Mouse (Mus musculus) intestine, embryonic 16.5 days (tissue): ENCODE data around the gene Mdm2. TPM values are rescaled to one million over a fixed set of nuclear protein-coding genes. Genes with fewer than 3 reads are reported as not detected.
"Not testable (repeated sequence)": the region's sequence is repeated elsewhere in the genome, so short reads cannot be mapped to it uniquely, and the experiment has no call there.

ENCODE experiments used
- ATAC-seq: fragments of 200-750 bp; cut with Nextera tagmentation; 2 replicates; pipeline ENCODE4 v1.8.0; 2017; ENCODE audit warnings: moderate TSS enrichment, moderate library complexity
- H3K27ac ChIP-seq: fragments of 300-500 bp; sonication (generic); 2 replicates; pipeline ENCODE4 v1.5.1; 2014; ENCODE audit warnings: mild to moderate bottlenecking, low read length
- H3K27me3 ChIP-seq: fragments of 300-500 bp; sonication (generic); replicated peaks from 2 replicates; pipeline ENCODE4 v1.6.1; 2014; ENCODE audit warnings: low read length, control low read depth, mixed read lengths; ENCODE audit not compliant: control insufficient read depth, insufficient read depth
- H3K36me3 ChIP-seq: fragments of 300-500 bp; sonication (generic); 2 replicates; pipeline ENCODE4 v1.6.1; 2014; ENCODE audit warnings: low read length, control low read depth; ENCODE audit not compliant: control insufficient read depth, insufficient read depth
- H3K4me1 ChIP-seq: fragments of 300-500 bp; sonication (generic); 2 replicates; pipeline ENCODE4 v1.6.1; 2014; ENCODE audit warnings: low read length, control low read depth, mixed read lengths; ENCODE audit not compliant: control insufficient read depth, insufficient read depth
- H3K4me2 ChIP-seq: fragments of 300-500 bp; sonication (generic); 2 replicates; pipeline ENCODE4 v1.6.1; 2014; ENCODE audit warnings: low read depth, low read length, control low read depth
- H3K4me3 ChIP-seq: fragments of 300-500 bp; sonication (generic); 2 replicates; pipeline ENCODE4 v1.5.1; 2014; ENCODE audit warnings: mild to moderate bottlenecking, low read length
- H3K9ac ChIP-seq: fragments of 300-500 bp; sonication (generic); 2 replicates; pipeline ENCODE4 v1.6.1; 2014; ENCODE audit warnings: low read depth, low read length
- H3K9me3 ChIP-seq: fragments of 300-500 bp; sonication (generic); 2 replicates; pipeline ENCODE4 v1.6.1; 2016; ENCODE audit warnings: low read length, control low read depth; ENCODE audit not compliant: control insufficient read depth
- WGBS: fragments of 180-500 bp; shearing (Covaris S2); extraction: QIAGEN DNeasy Blood & Tissue Kit; methylation state at CpG from one replicate; pipeline ENCODE4 v1.1.7; 2014; 5-methylcytosine and 5-hydroxymethylcytosine counted together
- polyA plus RNA-seq: library from polyadenylated mRNA; unstranded; fragments of >200 nt; fragmentation: Nextera tagmentation; extraction: Ambion mirVana; gene quantifications from 2 replicates; pipeline ENCODE4 v1.2.1, GENCODE M21; 2015

The Mdm2 gene
- polyA plus RNA-seq, 1 experiment from 2014 or later, result 32.4 TPM

DNA sequence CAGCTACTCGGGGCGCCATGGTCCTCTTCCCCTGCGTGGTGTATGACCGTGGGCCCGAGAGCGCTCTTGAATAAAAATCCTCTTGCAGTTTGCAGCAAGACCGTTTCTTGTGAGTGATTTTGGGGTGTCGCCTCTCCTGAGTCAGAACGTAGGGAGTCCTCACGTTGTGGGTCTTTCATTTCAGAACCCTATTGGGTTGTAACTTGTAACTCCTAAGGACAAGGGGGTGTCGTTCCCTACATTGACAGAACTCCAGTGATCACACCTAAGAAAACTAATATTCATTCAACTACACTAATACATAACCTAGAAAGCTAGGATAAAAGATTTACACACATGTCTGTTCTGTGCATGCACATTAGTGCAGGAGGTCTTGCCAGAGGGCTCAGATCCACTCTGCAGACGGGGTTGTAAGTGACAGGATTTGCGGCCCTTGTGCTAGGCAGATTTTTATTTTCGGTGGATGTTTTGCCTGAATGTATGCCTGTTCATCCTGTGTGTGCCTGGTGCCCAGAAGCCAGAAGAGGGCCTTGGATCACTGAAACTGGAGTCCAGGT, 39.3 kb upstream of the Mdm2 start:
- Histone ChIP-seq H3K27me3 (no peaks in the 10 kb centered on the region), H3K9me3 (no peaks in the 10 kb centered on the region), H3K4me2 (no peak overlapping the region), H3K36me3 (peaks cover 28% of the 10 kb centered on the region), H3K27ac (no peak overlapping the region), H3K4me1 (peaks cover 5% of the 10 kb centered on the region; the same call in 1 of the 2 replicates), H3K4me3 (no peak overlapping the region), H3K9ac (no peak overlapping the region)
- 91% methylated on average over 14 of the region's 14 CpGs for WGBS
- ATAC-seq, result no peak

DNA sequence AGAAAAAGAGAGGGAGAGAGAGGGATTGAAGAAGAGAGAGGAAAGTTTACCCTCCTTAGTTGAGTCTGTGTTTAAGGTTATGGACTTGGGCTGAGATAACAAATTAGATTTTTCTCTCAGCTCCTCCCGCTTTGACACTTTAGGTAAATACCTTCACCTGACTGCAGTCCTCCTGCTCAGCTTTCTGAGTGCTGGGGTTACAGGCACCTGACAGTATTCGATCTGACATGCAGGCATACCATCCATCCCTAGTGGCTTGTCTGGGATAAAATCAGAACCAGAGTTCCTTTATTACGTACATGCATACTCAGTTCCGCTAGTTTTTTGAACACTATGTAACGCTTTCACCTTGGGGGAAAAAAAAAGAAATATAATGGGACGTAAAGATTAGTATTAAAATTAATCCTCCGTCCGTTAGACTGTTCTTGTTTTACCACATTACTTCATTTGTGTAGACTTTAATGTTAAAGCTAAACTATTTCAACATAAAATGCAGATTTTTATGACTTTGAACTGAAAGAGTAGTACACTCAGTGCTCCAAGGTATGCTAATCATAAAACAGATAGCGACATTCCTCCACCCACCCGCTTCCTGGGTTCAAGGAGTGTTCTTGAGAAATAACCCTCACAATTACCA, 38.6 kb upstream of the Mdm2 start:
- H3K9me3 ChIP-seq, result no peaks in the 10 kb centered on the region
- no peak for ATAC-seq
- no peaks in the 10 kb centered on the region for H3K27me3 ChIP-seq
- peaks cover 24% of the 10 kb centered on the region for H3K36me3 ChIP-seq
- H3K9ac ChIP-seq, result no peak overlapping the region
- H3K4me2 ChIP-seq, result no peak overlapping the region
- H3K4me1 ChIP-seq, result peaks cover 8% of the 10 kb centered on the region; the same call in 1 of the 2 replicates
- no peak overlapping the region for H3K27ac ChIP-seq
- 96% methylated on average over 10 of the region's 10 CpGs for WGBS
- H3K4me3 ChIP-seq, result no peak overlapping the region

DNA sequence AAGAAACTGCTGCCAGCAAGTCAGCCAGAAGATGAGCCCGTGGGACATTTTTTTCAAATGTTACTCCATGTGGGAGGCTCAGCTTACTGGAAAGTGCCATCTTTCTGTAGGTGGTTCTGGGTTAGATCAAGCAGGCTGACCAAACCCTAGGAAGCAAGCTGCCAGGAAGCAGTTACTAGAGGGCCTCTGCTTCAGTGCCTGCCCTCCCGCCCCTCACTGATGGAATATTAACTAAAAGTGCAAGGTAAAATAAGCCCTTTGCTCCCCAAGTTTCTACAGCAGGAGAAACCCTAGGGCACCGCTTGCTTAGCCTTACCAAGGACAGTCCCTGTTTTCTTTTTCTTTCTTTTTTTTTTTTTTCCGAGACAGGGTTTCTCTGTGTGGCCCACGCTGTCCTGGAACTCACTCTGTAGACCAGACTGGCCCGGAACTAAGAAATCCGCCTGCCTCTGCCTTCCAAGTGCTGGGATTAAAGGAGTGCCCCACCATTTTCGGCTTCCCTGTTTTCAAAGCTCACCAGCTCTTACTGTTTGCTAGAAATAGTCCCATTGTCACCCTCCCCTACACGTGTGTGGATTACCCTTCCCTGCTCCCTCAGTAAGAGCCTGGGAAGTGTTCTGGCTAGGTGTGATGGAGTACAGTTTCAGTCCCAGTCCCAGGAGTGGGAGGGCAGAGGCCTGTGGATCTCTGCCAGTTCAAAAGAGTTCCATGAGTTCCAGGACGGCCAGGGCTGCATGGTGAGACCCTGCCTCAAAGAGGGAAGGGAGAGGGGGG, 37.9 kb upstream of the Mdm2 start:
- no peaks in the 10 kb centered on the region for H3K27me3 ChIP-seq
- no peak overlapping the region for H3K4me3 ChIP-seq
- H3K9ac ChIP-seq, result no peak overlapping the region
- H3K36me3 ChIP-seq, result peaks cover 24% of the 10 kb centered on the region
- H3K27ac ChIP-seq, result no peak overlapping the region
- H3K4me1 ChIP-seq, result peaks cover 8% of the 10 kb centered on the region; the same call in 1 of the 2 replicates
- ATAC-seq, result no peak
- no peak overlapping the region for H3K4me2 ChIP-seq
- 85% methylated on average over 10 of the region's 10 CpGs for WGBS
- H3K9me3 ChIP-seq, result no peaks in the 10 kb centered on the region

DNA sequence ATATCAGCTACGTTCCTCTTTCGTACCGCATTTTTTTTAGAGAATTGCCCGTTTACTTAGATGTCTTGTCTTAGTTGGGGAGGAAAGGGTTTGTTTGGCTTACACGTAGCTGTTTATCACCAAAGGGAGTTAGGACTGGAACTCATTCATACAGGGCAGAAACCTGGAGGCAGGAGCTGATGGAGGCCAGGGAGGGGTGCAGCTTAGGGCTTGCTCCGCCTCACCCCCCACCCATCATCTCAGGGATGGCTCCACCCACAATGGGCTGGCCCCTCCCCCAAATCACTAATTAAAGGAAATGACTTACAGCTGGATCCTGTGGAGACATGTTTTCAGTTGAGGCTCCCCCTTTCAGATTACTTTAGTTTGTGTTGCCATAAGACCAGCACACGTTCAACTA, 37.2 kb upstream of the Mdm2 start:
- H3K27ac ChIP-seq, result no peak overlapping the region
- 85% methylated on average over 7 of the region's 7 CpGs for WGBS

DNA sequence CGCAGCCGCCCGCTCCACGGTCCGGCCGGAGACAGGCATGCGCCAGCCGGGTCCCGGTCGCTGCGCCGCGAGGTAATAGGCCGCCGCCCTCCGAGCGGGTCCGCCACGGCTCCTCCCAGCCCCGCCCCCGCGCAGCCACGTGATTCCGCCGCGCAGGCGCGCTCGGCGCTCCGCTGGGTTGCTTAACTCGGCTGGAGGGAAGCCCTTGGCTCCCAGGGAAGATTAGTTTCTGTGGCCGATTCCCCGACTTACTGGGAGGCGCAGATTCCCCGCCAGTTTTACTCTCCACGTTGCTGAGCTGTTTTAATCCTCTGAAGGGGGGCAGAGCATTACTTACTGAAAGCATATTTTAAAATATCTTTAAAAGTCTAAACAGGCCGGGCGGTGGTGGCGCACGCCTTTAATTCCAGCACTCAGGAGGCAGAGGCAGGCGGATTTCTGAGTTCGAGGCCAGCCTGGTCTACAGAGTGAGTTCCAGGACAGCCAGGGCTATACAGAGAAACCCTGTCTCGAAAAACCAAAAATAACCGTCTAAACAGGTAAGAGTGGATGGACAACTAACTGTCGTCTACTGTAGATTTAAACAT, 35.8 kb upstream of the Mdm2 start, which contains the start of gene Slc35e3:
Gene Slc35e3, minus strand, starts transcription at position 69 of the 587 bp plus-strand sequence.
- Histone ChIP-seq H3K36me3 (peaks cover 15% of the 10 kb centered on the region), H3K27ac (peak within 1 kb of the TSS; percentile 73), H3K9ac (peak within 1 kb of the TSS; percentile 71), H3K4me2 (peak within 1 kb of the TSS; percentile 81), H3K4me3 (peak within 1 kb of the TSS; percentile 62), H3K4me1 (peaks cover 8% of the 10 kb centered on the region; the same call in 1 of the 2 replicates), H3K27me3 (no peaks in the 10 kb centered on the region), H3K9me3 (no peaks in the 10 kb centered on the region)
- WGBS, result 16% methylated on average over 39 of the region's 46 CpGs
- peak; percentile 97 for ATAC-seq

More for the DNA sequence above, 37.2 kb upstream of the Mdm2 start:
- Histone ChIP-seq H3K9ac (no peak overlapping the region), H3K4me3 (no peak overlapping the region), H3K9me3 (no peaks in the 10 kb centered on the region), H3K4me2 (no peak overlapping the region), H3K36me3 (peaks cover 24% of the 10 kb centered on the region), H3K27me3 (no peaks in the 10 kb centered on the region), H3K4me1 (peaks cover 8% of the 10 kb centered on the region; the same call in 1 of the 2 replicates)
- no peak for ATAC-seq

DNA sequence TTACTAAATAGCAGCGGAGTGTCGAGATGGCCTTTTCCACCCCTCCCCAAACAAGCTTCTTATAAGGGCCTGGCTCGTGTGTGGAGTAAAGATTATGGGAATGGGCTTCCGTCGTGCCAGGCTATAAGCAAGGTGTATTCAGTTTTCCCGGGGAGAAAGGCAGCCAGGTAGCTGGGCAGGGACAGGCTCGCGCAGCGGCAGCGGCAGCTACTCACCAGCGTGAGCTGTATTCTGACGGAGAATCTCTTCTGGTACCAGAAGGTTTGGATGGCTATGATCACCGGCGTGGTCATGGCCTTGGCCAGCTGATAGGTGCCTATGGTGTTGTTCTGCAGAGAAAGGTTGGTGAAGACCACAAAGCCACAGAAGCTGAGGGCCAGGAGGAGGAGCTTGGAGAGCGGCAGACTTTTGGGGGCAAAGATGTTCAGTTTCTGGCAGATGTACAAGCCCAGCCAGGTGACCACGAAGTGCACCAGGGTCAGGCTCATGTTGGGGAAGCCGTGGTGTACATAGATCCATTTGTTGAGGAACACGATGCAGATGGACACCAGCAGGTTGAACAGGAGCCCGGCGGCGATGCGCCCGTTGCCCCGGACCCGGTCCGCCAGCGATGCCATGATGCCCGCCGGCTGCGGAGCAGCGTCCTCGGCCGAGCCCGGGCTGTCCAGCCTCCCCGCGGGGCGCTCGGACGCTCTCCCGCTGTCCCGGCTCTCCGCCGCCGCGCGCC, 35.2 kb upstream of the Mdm2 start:
- WGBS, result under 1% methylated on average over 19 of the region's 46 CpGs
- peak; percentile 38 for ATAC-seq
- Histone ChIP-seq H3K4me2 (peak overlapping the region; percentile 81), H3K9ac (peak overlapping the region; percentile 71), H3K4me3 (peak overlapping the region; percentile 62), H3K36me3 (peaks cover 12% of the 10 kb centered on the region)
- H3K9me3 ChIP-seq, H3K27ac ChIP-seq, H3K27me3 ChIP-seq, H3K4me1 ChIP-seq: not testable (repeated sequence)

DNA sequence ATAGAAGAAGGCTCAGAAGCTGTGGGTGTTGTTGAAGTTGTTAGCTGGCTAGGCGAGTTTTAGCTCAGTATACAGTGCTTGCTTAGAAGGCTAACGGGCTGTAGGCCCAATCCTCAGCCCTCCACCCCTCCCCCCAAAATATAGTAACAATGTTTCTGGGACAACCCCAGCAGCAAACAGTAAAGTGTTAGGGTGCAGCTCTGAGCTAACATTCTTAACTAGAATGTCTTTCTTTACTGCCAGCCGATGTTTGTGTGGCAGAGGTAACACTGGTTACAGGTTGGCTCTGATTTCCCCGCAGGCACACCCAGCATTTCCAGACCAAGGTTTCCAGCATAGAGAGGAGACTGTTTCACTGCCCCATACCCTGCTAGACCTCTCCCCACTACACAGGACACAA, 33.4 kb upstream of the Mdm2 start:
- peaks cover 8% of the 10 kb centered on the region; the same call in 1 of the 2 replicates for H3K4me1 ChIP-seq
- no peak overlapping the region for H3K27ac ChIP-seq
- no peak overlapping the region for H3K4me2 ChIP-seq
- ATAC-seq, result no peak
- H3K27me3 ChIP-seq, result no peaks in the 10 kb centered on the region
- WGBS, result 67% methylated on average over 4 of the region's 4 CpGs
- H3K9me3 ChIP-seq, result no peaks in the 10 kb centered on the region
- H3K4me3 ChIP-seq, result no peak overlapping the region
- H3K9ac ChIP-seq, result no peak overlapping the region
- peaks cover under 1% of the 10 kb centered on the region for H3K36me3 ChIP-seq

DNA sequence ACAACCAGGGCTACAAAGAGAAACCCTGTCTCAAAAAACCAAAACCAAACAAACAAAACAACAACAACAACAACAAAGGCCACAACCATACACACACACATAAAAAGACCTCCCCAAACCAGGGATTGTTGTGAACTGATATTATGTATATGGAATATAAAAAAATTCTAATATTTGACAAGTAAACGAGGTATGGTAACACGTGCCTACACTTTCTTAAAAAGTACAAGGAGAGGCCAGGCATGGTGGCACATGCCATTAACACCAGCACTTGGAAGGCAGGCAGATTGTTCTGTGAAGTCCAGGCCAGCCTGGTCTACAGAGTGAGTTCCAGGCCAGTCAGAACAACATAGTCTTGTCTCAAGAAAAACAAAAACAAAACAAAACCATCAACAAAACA, 32.6 kb upstream of the Mdm2 start:
- no peak for ATAC-seq
- 88% methylated on average over 2 of the region's 2 CpGs for WGBS
- Histone ChIP-seq H3K4me3 (no peak overlapping the region), H3K9me3 (no peaks in the 10 kb centered on the region), H3K36me3 (no peaks in the 10 kb centered on the region), H3K27me3 (no peaks in the 10 kb centered on the region), H3K4me2 (no peak overlapping the region), H3K9ac (no peak overlapping the region), H3K4me1 (peaks cover 8% of the 10 kb centered on the region; the same call in 1 of the 2 replicates), H3K27ac (no peak overlapping the region)
